In genomic region chr5:122206475-122206874, GRCm38 (mm10) we compare ENCODE assay signal across 16 mouse cellular contexts. TPM values are rescaled to one million over a fixed set of nuclear protein-coding genes. Genes with fewer than 3 reads are reported as not detected.
DNase-seq lines count a peak whose midpoint lies in the region; ATAC-seq and TF ChIP-seq lines count a peak whose summit lies in the region.
"Had no signal": no experiment of that assay in that cellular context is flagged by ENCODE, and none has a peak within 500 bp of the region (broad histone marks: within the 10 kb centered on the region; RNA-seq: fewer than 3 reads in every experiment).

Hvcn1 (plus strand) TSS chr5:122206804.

- H3K79me2 ChIP-seq in MEL (ENCODE audit: control insufficient read depth, insufficient read depth, low read length, poor library complexity) = no peaks in the 10 kb centered on the region

- no peaks in the 10 kb centered on the region for H3K27me3 ChIP-seq in midbrain, embryonic 11.5 days (ENCODE audit: control insufficient read depth, insufficient read depth, low read length)
- no peaks in the 10 kb centered on the region for H3K27me3 ChIP-seq in midbrain, postnatal 0 days (ENCODE audit: insufficient read depth, low read length)
- no peaks in the 10 kb centered on the region for H3K27me3 ChIP-seq in MEL (ENCODE audit: control insufficient read depth in 1 of 2, insufficient read depth in 2 of 2, low read length in 2 of 2)
- H3K27me3 ChIP-seq in embryonic facial prominence, embryonic 12.5 days = no peaks in the 10 kb centered on the region
- H3K27me3 ChIP-seq: forebrain, embryonic 13.5 days; neural tube, embryonic 13.5 days had no signal

- H3K36me3 ChIP-seq in midbrain, embryonic 11.5 days (ENCODE audit: control insufficient read depth, insufficient read depth, low read length) = no peaks in the 10 kb centered on the region
- H3K36me3 ChIP-seq in midbrain, postnatal 0 days (ENCODE audit: insufficient read depth, low read length) = no peaks in the 10 kb centered on the region
- H3K36me3 ChIP-seq in MEL (ENCODE audit: control insufficient read depth in 1 of 2, insufficient read depth in 2 of 2, low read length in 2 of 2) = no peaks in the 10 kb centered on the region; a peak in 1 of 4 replicates
- H3K36me3 ChIP-seq in embryonic facial prominence, embryonic 12.5 days = no peaks in the 10 kb centered on the region
- H3K36me3 ChIP-seq: G1E; limb, embryonic 10.5 days; neural tube, embryonic 13.5 days had no signal

- H3K4me3 ChIP-seq in midbrain, embryonic 11.5 days (ENCODE audit: low read depth, low read length) = no peak within 1 kb of the TSS
- H3K4me3 ChIP-seq in midbrain, postnatal 0 days (ENCODE audit: low read depth, low read length) = no peak within 1 kb of the TSS
- peak within 1 kb of the TSS; percentile 40 to 68 for H3K4me3 ChIP-seq in MEL (ENCODE audit: control insufficient read depth in 1 of 2, insufficient read depth in 1 of 2, low read depth in 2 of 2, low read length in 2 of 2)
- H3K4me3 ChIP-seq in embryonic facial prominence, embryonic 12.5 days = no peak within 1 kb of the TSS
- H3K4me3 ChIP-seq: forebrain, embryonic 13.5 days; limb, embryonic 10.5 days; neural tube, embryonic 13.5 days had no signal

- TF ChIP-seq EP300 in MEL (IDR thresholded peaks at IDR 0.05; ENCODE audit: low read depth in 1 of 2, low read length in 2 of 2) = no peak

- ATAC-seq in midbrain, embryonic 11.5 days (ENCODE audit: low FRiP score) = no peak
- no peak for ATAC-seq in midbrain, postnatal 0 days (ENCODE audit: low FRiP score)
- ATAC-seq in embryonic facial prominence, embryonic 12.5 days (ENCODE audit: insufficient number of reproducible peaks, insufficient read depth, low FRiP score, low TSS enrichment) = no peak
- ATAC-seq: forebrain, embryonic 13.5 days had no signal

- no peak within 1 kb of the TSS for H3K4me2 ChIP-seq in midbrain, embryonic 11.5 days
- no peak within 1 kb of the TSS for H3K4me2 ChIP-seq in midbrain, postnatal 0 days (ENCODE audit: low read depth, low read length, poor library complexity, severe bottlenecking)
- no peak within 1 kb of the TSS for H3K4me2 ChIP-seq in embryonic facial prominence, embryonic 12.5 days (replicated peaks)
- H3K4me2 ChIP-seq: forebrain, embryonic 13.5 days; neural tube, embryonic 13.5 days had no signal

- no peak for TF ChIP-seq RAD21 in MEL (IDR thresholded peaks at IDR 0.05; ENCODE audit: low read depth, low read length)

- no peaks in the 10 kb centered on the region for H3K9me3 ChIP-seq in midbrain, embryonic 11.5 days (ENCODE audit: control insufficient read depth, low read length)
- no peaks in the 10 kb centered on the region for H3K9me3 ChIP-seq in midbrain, postnatal 0 days (ENCODE audit: low read length)
- no peaks in the 10 kb centered on the region for H3K9me3 ChIP-seq in MEL (replicated peaks; ENCODE audit: insufficient read depth, low read length)
- H3K9me3 ChIP-seq in embryonic facial prominence, embryonic 12.5 days = no peaks in the 10 kb centered on the region
- H3K9me3 ChIP-seq: forebrain, embryonic 13.5 days; G1E; limb, embryonic 10.5 days; neural tube, embryonic 13.5 days had no signal

- WGBS in midbrain, embryonic 11.5 days = 81% methylated on average over 4 of the region's 4 CpGs
- WGBS in midbrain, postnatal 0 days = 86% methylated on average over 4 of the region's 4 CpGs
- 75% methylated on average over 4 of the region's 4 CpGs for WGBS in embryonic facial prominence, embryonic 12.5 days

- H3K9ac ChIP-seq in midbrain, embryonic 11.5 days (ENCODE audit: low read length) = no peak within 1 kb of the TSS
- no peak within 1 kb of the TSS for H3K9ac ChIP-seq in midbrain, postnatal 0 days (replicated peaks; ENCODE audit: low read length, poor library complexity, severe bottlenecking)
- peak within 1 kb of the TSS; percentile 50 for H3K9ac ChIP-seq in MEL (ENCODE audit: control insufficient read depth, low read depth, low read length, poor library complexity, severe bottlenecking)
- no peak within 1 kb of the TSS for H3K9ac ChIP-seq in embryonic facial prominence, embryonic 12.5 days
- H3K9ac ChIP-seq: forebrain, embryonic 13.5 days; neural tube, embryonic 13.5 days had no signal

- no peak for TF ChIP-seq CTCF in midbrain, postnatal 0 days (IDR thresholded peaks at IDR 0.05)
- TF ChIP-seq CTCF in MEL (IDR thresholded peaks at IDR 0.05 in 2 of 3, conservative IDR thresholded peaks at IDR 0.05 in 1 of 3; ENCODE audit: control insufficient read depth in 1 of 3, insufficient read depth in 1 of 3, low read depth in 2 of 3, low read length in 3 of 3, poor library complexity in 1 of 3, severe bottlenecking in 1 of 3) = no peak

- no peak for DNase-seq in midbrain, embryonic 11.5 days (ENCODE audit: low spot score, missing footprints)
- no peak for DNase-seq in midbrain, postnatal 0 days (ENCODE audit: low spot score)
- DNase-seq in MEL (ENCODE audit: low read depth, low spot score) = peak; percentile 85
- peak; percentile 30 for DNase-seq in naive thymus-derived CD4-positive, alpha-beta T cell, adult 2 months (ENCODE audit: low read depth)
- no peak for DNase-seq in cerebellum, postnatal 4 days (ENCODE audit: low spot score in 2 of 2)
- no peak for DNase-seq in ovary, postnatal 36 days (ENCODE audit: low spot score)
- no peak for DNase-seq in urinary bladder, postnatal 14 days (ENCODE audit: low spot score)
- DNase-seq: adrenal gland, adult 8-10 months; cerebellum, adult 11 months; gastrocnemius, postnatal 36 days; heart, postnatal 36 days had no signal

- peak in 1 of 2 experiments; percentile 58; a peak in 1 of 4 replicates for TF ChIP-seq POLR2A in MEL (IDR thresholded peaks at IDR 0.05; ENCODE audit: control insufficient read depth in 1 of 2, insufficient read depth in 1 of 2, low read depth in 1 of 2, low read length in 2 of 2, poor library complexity in 1 of 2)

- peaks cover 11% of the 10 kb centered on the region for H3K4me1 ChIP-seq in midbrain, embryonic 11.5 days (ENCODE audit: control insufficient read depth, insufficient read depth, low read length)
- no peaks in the 10 kb centered on the region; the same call in 1 of the 2 replicates for H3K4me1 ChIP-seq in midbrain, postnatal 0 days (ENCODE audit: insufficient read depth, low read length)
- peaks cover 0 to 11% of the 10 kb centered on the region in 2 experiments; a peak in 3 of 4 replicates for H3K4me1 ChIP-seq in MEL (ENCODE audit: control insufficient read depth in 1 of 2, insufficient read depth in 2 of 2, low read length in 2 of 2)
- peaks cover 16% of the 10 kb centered on the region for H3K4me1 ChIP-seq in embryonic facial prominence, embryonic 12.5 days

- no peak within 1 kb of the TSS for H3K27ac ChIP-seq in midbrain, embryonic 11.5 days (ENCODE audit: low read depth, low read length)
- no peak within 1 kb of the TSS for H3K27ac ChIP-seq in midbrain, postnatal 0 days (ENCODE audit: low read depth, low read length)
- no peak within 1 kb of the TSS for H3K27ac ChIP-seq in MEL (ENCODE audit: control insufficient read depth, low read depth, low read length)
- no peak within 1 kb of the TSS for H3K27ac ChIP-seq in embryonic facial prominence, embryonic 12.5 days
- H3K27ac ChIP-seq: forebrain, embryonic 13.5 days; limb, embryonic 10.5 days; neural tube, embryonic 13.5 days had no signal

TF ChIP-seq in MEL, 35 proteins besides CTCF, POLR2A, EP300 and RAD21 (continues in another document):
- TF ChIP-seq USF2 (IDR thresholded peaks at IDR 0.05; ENCODE audit: borderline replicate concordance in 1 of 2, insufficient read depth in 1 of 2, low read depth in 1 of 2, low read length in 2 of 2) (no peak), MAZ (IDR thresholded peaks at IDR 0.05; ENCODE audit: low read depth, low read length) (no peak), ZC3H11A (IDR thresholded peaks at IDR 0.05; ENCODE audit: low read depth, low read length) (no peak), MAX (IDR thresholded peaks at IDR 0.05; ENCODE audit: low read length) (no peak), MAFK (IDR thresholded peaks at IDR 0.05; ENCODE audit: borderline replicate concordance, low read depth, low read length) (no peak), ELF1 (IDR thresholded peaks at IDR 0.05; ENCODE audit: low read depth, low read length) (peak; percentile 65; the same call in 1 of the 2 replicates), KAT2A (conservative IDR thresholded peaks at IDR 0.05; ENCODE audit: low read depth, low read length) (no peak; the same call in 1 of the 2 replicates), CHD1 (IDR thresholded peaks at IDR 0.05; ENCODE audit: low read depth, low read length) (no peak), TBP (IDR thresholded peaks at IDR 0.05; ENCODE audit: low read depth, low read length) (peak; percentile 48; the same call in 1 of the 2 replicates), MXI1 (IDR thresholded peaks at IDR 0.05; ENCODE audit: low read depth, low read length) (no peak), ZMIZ1 (IDR thresholded peaks at IDR 0.05; ENCODE audit: low read depth, low read length) (0 out of 2 replicates have a peak, but pooled peaks have one; percentile 39), MYB (IDR thresholded peaks at IDR 0.05; ENCODE audit: low read depth, low read length) (no peak), ETS1 (IDR thresholded peaks at IDR 0.05; ENCODE audit: low read depth, low read length) (no peak), TAL1 (IDR thresholded peaks at IDR 0.05; ENCODE audit: low read length) (no peak), TCF12 (IDR thresholded peaks at IDR 0.05; ENCODE audit: low read depth, low read length) (no peak), MYC (IDR thresholded peaks at IDR 0.05; ENCODE audit: low read depth, low read length) (no peak), CHD2 (IDR thresholded peaks at IDR 0.05; ENCODE audit: low read length) (no peak), GABPA (IDR thresholded peaks at IDR 0.05; ENCODE audit: low read depth, low read length) (no peak), MEF2A (IDR thresholded peaks at IDR 0.05; ENCODE audit: extremely low read depth, insufficient replicate concordance, low read depth, low read length, poor library complexity, severe bottlenecking) (no peak), JUND (IDR thresholded peaks at IDR 0.05; ENCODE audit: low read depth, low read length) (no peak), USF1 (IDR thresholded peaks at IDR 0.05; ENCODE audit: low read depth, low read length) (no peak), SIN3A (IDR thresholded peaks at IDR 0.05; ENCODE audit: low read length) (peak; percentile 33; the same call in 1 of the 2 replicates), POLR2AphosphoS5 (IDR thresholded peaks at IDR 0.05; ENCODE audit: borderline replicate concordance, low read depth, low read length) (no peak)

RNA-seq across cellular contexts. Expression of gene Hvcn1, which starts in this region (rescaled TPM):
- polyA plus RNA-seq in midbrain, embryonic 11.5 days (2014; fragmentation: Nextera tagmentation; extraction: Ambion mirVana) = 11.4 and 12.5 TPM in 2 replicates
- total RNA-seq in midbrain, postnatal 0 days (2014; rRNA removed) = 2.0 and 2.2 TPM in 2 replicates
- polyA plus RNA-seq in midbrain, postnatal 0 days (2015; fragmentation: Nextera tagmentation; extraction: Ambion mirVana) = 1.3 and 1.6 TPM in 2 replicates
- 8.4 and 9.1 TPM in 2 replicates for total RNA-seq in MEL (2012; rRNA removed)
- polyA plus RNA-seq in MEL (2012; ENCODE audit: insufficient read depth in 1 of 2, insufficient read length in 2 of 2, low read depth in 1 of 2, low replicate concordance in 2 of 2, missing spikeins in 1 of 2) = 10 to 100 TPM in 1 of 2 experiments, not detected in 1; 13.5 TPM
- 11.7 and 13.0 TPM in 2 replicates for polyA plus RNA-seq in embryonic facial prominence, embryonic 12.5 days (2016; fragmentation: Nextera tagmentation; extraction: Ambion mirVana)

Comparison
In these comparisons a context has a peak if more than half of its experiments do, and no peak if none do; other contexts are left out.
1. DNase-seq: peak in MEL (single experiment) and naive thymus-derived CD4-positive, alpha-beta T cell, adult 2 months (single experiment); none in midbrain, embryonic 11.5 days (single experiment), midbrain, postnatal 0 days (single experiment), cerebellum, postnatal 4 days (0 of 2), ovary, postnatal 36 days (single experiment) and urinary bladder, postnatal 14 days (single experiment).
2. H3K4me3 ChIP-seq: peak in MEL (2 of 2); none in midbrain, embryonic 11.5 days (single experiment), midbrain, postnatal 0 days (single experiment) and embryonic facial prominence, embryonic 12.5 days (single experiment).